Mouse (Mus musculus): ENCODE data around the gene Tlr9.

The Tlr9 gene

DNA sequence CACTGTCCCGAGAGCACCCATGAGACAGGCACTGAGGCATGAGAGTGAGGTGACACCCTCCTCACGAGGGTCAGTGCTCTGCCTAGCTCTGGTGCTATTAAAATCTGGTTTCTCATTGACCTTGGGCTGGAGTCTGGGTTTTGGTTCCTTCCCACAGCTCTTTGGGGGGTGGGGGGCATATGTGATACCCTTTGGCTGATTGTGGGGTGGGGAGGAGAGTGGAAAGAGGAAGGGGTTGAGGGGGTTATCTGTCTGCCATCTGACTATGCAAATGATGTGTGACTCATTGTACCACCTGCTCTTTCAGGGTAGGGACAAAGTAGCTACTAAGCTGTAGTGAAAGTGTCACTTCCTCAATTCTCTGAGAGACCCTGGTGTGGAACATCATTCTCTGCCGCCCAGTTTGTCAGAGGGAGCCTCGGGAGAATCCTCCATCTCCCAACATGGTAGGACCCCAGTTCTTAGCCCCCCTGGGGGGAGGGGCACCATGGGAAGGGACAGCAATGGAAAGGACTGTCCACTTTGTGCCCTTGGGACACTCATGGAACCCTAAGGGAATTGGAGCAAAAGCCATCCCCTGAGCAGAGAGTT is at the start of gene Tlr9:
Gene Tlr9 (plus strand): TSS at position 338 of the 591 bp plus-strand sequence.
- peak; percentile 58 to 67 for DNase-seq

DNA sequence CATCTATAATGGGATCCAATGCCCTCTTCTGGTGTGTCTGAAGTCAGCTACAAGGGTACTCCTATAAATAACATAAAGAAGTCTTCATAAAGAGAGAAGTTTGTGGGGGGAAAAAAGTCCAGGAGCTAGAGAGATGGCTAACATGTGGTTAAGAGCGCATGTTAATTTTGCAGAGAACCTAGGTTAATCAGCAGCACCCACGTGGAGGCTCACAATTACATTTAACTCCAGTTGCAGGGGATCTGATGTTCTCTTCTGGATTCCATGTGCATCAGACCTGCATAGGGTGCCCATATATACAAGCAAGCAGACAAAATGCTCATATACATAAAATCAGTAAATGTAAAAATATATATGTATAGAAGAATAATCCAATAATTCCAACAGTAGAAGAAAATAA is 49.0 kb upstream of the Tlr9 start:
- no peak for DNase-seq

DNA sequence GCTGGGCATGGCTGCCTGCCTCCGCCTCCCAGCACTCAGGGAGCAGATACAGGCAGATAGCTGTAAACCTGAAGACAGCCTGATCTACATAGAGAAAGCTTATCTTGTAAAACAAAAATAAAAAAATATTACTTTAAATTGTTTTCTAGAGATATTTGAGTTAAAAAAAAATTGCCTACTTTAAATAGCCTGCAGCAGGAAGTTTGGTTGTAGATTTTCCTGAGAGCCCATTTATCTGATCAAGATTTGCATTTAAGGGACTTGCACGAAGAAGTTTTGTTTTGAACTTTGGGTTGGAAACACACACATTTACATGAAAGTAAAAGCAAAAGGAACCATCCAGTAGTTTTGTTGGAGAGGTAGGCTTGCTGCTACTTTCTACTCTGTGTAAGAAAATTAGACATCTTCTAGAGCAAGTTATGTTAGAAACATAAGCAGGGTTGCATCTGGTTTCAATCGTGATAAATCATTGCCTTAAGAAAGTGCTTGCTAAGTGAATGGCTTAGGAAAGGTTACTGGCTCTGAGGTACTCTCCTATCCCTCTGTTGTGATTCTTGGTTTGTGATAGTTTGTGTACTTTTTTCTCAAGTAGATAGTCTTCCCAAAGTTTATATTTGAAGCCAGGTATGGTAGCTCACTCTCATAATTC is 46.7 kb upstream of the Tlr9 start:
- no peak for DNase-seq

- no peak for DNase-seq
These were observed 45.6 kb upstream of the Tlr9 start for GRCm38 (mm10) chr9:106176769-106177168.

DNA sequence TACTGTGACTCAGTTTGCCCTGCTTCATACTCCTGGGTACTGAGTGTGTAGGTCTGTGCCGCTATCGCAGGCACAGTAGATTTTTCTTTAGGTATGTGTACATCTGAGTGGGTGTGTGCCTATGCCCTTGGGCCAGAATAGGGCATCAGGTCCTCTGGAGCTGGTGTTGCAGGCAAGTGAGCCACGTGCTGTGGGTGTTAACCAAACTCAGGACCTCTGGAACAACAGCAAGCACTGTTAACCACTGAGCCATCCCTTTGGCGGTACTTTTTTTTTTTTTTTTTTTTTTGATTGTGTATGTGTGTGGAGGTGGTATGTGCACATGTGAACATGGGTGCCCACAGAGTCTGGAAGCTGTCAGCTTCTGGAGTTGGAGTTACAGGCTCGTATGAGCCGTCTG is 44.6 kb upstream of the Tlr9 start:
- no peak for DNase-seq

DNA sequence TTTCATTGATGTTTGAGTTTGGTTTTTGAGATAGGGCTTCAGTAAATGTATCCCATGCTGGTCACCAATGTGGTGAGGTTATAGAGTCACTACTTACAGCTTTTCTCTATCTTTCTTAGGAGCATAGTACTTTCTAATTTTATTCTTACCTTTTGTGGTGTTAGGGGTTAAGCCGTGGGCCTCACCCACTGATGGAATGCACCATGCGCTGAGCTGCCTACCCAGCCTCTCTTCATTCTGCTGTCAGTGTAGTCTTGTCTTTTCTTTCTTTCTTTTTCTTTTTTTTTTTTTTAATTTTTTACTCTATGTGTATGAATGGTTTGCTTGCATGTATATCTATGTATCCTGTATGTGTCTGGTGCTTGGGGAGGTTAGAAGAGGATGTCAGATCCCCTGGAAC is 42.9 kb upstream of the Tlr9 start:
- DNase-seq, result no peak

DNA sequence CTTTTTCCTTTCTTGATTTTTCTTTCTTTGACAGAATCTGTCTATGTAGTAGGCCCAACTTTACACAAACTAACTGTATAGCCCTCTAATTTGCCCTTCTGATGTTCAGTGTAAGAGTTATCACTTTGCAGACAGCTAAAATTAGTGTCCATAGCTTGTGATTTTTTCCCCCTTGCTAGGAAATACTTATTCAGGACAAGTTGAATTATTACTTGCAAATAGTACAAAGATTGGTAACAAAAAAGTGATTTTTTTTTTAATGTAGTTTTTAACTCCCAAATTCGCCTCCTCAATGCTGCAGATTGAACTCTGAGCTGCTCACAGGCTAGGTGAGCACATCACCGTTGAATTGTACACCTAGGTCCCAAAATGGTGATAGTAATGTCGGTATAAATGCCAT is 42.4 kb upstream of the Tlr9 start:
- DNase-seq, result no peak

DNA sequence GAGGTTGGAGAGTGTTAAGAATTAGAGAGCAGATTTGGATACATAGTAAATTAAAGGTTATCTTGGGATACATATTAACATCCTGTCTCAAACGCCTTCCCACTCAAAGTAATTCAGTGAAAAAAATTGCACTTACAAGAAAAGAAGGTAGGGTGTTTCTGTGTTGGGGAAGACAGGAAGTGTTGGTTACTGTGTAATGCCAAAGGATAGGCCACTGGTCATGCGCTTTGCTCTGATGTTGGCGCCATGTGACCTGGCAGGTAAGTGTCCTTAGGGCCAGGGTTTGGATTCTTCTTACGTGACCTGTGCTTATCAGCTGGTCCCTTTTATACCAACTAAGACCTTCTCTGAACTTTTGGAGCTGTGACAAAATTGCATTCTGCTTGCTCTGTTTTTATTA is 40.3 kb upstream of the Tlr9 start:
- no peak for DNase-seq

DNA sequence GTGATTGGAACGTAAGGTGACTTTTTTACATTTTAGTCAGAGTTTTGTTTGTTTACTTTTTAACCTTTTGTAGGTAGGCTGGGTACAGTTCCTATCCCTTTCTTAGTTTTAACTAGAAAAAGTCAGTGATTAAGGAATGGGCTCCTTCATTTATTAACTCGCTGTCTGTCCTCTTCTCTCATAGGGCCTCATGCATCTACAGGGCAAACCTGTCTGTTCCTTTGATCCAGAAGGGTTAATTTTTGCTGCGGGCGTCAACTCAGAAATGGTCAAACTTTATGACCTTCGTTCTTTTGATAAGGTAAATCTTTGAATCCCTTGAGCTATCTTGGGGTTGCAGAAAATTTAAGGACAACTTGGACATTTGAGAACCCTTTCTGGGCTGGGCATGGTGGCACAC is 38.4 kb upstream of the Tlr9 start:
- no peak for DNase-seq

DNA sequence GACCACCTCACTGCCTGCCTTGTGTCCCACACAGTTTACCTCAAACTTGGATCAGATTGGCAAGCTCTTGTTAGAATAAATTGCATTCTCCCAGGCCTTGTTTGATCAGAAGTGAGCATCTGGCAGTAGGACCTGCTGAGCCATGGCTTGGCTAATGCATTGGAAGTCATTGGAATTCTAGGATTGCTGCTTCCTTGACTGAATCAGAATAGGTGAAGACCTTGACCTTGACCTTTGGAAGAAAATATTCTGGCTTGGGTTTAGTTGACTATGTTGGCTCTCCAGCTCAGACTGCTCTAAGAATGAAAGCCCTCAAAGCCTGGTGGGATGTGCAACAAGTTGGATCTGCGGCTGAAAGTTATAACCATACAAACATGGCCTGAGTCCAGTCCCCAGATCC is 31.0 kb upstream of the Tlr9 start:
- DNase-seq, result no peak

- no peak for DNase-seq
These were observed 30.4 kb upstream of the Tlr9 start for GRCm38 (mm10) chr9:106192024-106192423.

DNA sequence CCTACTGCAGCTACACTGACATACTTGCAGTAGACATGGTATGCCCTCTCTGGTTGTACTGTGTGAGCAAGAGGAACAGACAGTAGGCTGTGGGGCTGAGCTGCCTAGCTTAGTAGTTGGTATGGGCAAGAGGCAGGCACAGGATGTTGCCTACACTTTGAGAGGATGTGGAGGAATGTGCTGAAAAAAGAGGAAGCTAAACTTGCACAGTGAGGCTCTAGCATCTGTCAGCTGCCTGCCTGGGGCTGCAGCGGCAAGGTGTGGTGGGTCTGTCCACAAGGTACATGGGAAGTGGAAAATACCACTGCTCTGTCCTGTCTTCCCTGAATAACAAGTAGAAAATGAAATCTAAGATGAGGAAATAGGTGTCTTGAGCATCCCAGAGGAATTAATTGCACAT is 29.4 kb upstream of the Tlr9 start:
- DNase-seq, result peak in 1 of 2 experiments; percentile 40

DNA sequence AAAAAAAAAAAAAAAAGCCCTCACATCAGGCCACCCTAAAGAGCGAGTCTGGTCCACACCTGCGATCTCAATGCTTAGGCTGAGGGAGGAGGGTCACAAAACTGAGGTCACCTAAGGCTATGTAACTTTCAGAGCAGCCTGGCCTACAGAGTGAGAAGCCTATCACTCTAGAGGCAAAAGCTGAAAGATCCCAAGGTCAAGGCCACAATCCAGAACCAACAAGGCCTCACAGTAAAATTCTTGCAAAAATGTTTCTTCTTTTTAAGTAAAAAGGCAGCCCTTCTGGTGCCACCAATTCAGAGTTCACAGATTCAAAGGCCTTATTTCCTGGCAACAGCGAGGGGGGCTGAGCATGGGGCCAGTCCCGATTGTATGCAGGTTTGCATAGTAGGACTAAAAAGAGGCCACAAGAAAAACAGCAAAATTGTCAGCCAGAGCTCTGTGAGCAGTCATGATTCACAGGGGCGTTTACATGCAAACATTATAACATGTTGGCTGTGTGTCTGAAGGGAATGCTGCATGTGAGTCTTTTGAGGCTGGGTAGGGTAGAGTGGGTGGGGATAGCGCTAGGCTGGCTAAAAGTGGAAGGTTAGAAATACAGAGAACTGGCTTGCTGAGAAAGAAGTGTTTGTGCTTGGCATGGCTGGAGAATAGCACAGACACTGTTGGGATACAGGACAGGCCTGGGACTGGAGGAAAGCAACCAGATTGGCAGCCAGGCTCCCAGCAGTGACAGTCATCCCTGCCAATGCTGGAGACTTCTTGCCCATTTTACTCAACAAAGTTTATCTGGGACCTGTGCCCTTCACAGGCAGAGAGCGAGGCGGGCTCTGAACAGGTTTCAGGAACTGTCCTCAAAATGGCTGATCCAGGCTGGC is 28.2 kb upstream of the Tlr9 start:
- no peak for DNase-seq

- DNase-seq, result no peak
These were observed 26.7 kb upstream of the Tlr9 start for GRCm38 (mm10) chr9:106195693-106196092.

- no peak for DNase-seq
These were observed 25.2 kb upstream of the Tlr9 start for GRCm38 (mm10) chr9:106197081-106197713.

- DNase-seq, result no peak
These were observed 24.7 kb upstream of the Tlr9 start for GRCm38 (mm10) chr9:106197732-106198131.

DNA sequence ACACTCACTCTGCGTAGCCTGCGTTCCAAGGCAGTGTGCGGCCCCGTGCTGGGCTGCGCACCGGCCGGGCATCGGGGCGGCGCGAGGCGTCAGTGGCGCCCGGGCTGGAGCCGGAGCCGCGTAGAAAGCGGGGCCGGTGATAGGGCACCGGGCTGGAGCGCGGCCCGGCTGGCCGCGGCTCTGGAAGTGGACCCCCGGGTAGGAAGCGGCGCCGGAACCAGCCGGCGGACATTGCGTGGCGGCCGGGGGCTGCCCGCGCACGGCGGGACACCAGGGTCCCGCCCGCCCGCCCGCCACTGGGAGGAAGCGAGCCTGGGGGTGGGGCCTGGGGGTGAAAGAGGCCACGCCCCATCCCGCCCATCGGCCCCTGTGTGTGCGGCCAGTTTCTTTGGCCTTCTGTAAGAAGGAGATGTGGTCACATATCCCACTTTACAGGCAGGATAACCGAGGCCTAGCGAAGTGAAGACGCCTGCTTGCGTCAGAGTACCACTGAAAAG is 23.4 kb upstream of the Tlr9 start:
- DNase-seq, result peak; percentile 73 to 89

DNA sequence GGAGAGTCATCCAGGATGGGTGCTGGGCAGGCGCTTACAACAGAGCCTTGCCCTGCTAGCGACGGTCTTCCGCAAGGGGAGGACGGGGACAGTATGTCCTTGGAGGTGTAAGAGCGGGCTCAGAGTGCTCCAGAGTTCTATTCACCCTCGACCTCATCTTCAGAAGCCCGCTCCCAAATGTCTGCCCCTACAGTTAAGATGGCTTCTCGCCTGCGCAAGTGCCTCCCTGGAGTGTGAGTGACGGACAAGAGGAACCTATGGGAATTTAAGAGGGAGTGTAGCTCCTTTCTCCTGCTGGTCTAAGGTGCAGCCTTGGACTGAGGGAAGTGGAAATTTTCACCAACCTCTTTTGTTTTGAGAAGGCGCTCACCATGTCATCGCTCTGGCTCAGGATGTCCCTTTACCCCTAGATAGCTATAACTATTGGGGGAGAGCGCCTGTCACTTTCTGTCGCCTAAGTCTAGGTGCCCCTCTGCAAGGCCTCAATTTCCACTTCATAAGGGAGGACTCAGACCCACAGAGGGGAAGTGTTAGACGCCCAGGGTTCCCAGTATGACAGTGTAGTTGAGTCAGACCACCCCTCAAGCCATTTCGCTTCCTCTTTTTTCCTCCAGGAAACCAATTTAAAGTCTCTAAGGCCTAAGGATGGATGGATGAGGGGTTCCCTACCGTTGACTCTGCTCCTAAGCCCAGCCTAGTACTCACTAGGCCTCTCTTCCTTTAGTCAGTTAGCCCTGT is 22.7 kb upstream of the Tlr9 start, which contains the start of gene Ppm1m:
Gene Ppm1m (minus strand): TSS at position 212 of the 738 bp plus-strand sequence.
- no peak for DNase-seq

- DNase-seq, result no peak
These were observed 20.5 kb upstream of the Tlr9 start for GRCm38 (mm10) chr9:106201895-106202294.

- peak; percentile 88 to 92 for DNase-seq
These were observed 19.4 kb upstream of the Tlr9 start, which contains the start of gene Twf2 for GRCm38 (mm10) chr9:106202819-106203636. Twf2 (plus strand) TSS chr9:106203108.

Data from spleen, adult 18-20 months (tissue).